Mouse (Mus musculus) spleen, adult 2 months (tissue): ENCODE data around the gene Gm17622.

ENCODE experiments used
- CTCF ChIP-seq: fragments of 200-500 bp; IDR thresholded peaks from 2 replicates; pipeline ENCODE4 v1.5.1; 2011; ENCODE audit warnings: mild to moderate bottlenecking, inconsistent platforms; ENCODE audit not compliant: insufficient read depth, insufficient read length, insufficient replicate concordance; ENCODE audit errors: extremely low read depth
- POLR2A ChIP-seq: fragments of 200-500 bp; IDR thresholded peaks from 2 replicates; pipeline ENCODE4 v1.6.1; 2011; ENCODE audit warnings: low read depth, low read length, inconsistent platforms

GRCm38 (mm10) chr13:96511893-96512292 is 21.4 kb downstream of the Gm17622 start:
- TF ChIP-seq CTCF (no peak), POLR2A (no peak)
